Mouse (Mus musculus): ENCODE results near the gene Tgoln1.

The Tgoln1 gene

DNA sequence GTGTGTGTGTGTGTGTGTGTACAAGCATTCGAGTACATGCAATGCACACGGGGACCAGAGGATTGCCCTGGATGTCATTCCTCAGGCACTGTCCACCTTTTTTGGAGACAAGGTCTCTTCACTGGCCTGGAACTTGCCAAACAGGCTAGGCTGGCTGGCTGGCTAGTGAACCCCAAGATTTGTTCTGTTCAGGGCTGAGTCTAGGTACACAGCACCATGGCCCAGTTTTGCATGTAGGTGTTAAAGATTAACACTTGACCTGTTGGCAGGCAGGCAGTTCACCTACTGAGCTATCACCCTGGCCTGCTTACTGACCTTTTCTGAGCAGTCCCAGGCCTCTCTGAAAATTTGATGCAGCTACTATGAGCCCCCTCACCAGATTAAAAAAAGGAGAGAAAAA is 13.6 kb upstream of the Tgoln1 start:
- DNase-seq (ENCODE audit: low spot score) = no peak

GRCm38 (mm10) chr6:72627276-72627675 is 10.5 kb upstream of the Tgoln1 start:
- DNase-seq (ENCODE audit: low spot score) = no peak

- no peak for DNase-seq (ENCODE audit: low spot score)
Observed at GRCm38 (mm10) chr6:72626391-72626790, 9.6 kb upstream of the Tgoln1 start.

DNA sequence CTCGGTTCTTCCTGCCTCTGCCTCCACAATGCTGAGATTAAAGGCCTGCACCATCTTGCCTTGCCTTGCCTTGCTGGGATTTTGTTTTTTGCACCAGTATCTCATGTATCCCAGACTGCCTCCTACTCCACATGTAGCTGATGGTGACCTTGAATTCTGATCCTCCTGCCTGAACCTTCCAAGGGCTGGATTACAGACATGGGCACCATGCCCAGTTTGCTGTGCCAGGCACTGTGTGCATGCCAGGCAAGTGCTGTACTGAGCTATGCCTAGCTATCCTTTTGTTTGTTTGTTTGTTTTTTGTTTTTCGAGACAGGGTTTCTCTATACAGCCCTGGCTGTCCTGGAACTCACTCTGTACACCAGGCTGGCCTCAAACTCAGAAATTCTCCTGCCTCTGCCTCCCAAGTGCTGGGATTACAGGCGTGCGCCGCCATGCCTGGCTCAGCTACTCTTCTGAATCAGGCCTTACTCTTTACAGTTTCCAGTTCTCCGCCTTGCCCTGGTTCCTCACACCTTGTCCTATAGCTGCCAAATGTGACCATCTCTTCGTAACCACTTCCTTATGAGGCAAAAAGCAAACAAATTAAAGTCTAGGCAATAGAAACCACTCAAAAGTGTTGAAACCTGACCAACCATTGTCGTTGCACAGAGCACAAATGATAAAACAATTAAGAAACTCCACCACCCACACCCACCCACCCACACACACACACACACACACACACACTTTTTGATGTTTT is 7.0 kb upstream of the Tgoln1 start:
- no peak for DNase-seq (ENCODE audit: low spot score)

DNA sequence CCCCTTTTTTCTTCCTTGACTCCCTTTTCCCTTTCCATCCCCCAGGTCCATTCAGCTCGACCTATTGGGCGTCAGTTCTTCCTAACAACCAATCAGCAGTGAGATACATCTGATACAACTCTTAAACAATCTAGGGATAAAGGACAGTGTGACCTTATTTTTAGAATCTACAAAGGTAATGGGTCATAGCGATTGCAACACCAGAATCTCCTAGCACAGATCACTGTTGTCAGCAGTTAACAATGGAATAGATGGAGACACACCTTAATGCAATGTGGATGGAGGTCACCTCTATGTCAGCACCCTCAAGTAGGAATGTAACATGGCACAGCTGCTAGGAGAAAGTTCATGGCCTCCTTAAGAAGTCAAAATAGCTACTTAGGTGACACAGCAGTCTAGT is 6.1 kb upstream of the Tgoln1 start:
- DNase-seq (ENCODE audit: low spot score) = no peak

DNA sequence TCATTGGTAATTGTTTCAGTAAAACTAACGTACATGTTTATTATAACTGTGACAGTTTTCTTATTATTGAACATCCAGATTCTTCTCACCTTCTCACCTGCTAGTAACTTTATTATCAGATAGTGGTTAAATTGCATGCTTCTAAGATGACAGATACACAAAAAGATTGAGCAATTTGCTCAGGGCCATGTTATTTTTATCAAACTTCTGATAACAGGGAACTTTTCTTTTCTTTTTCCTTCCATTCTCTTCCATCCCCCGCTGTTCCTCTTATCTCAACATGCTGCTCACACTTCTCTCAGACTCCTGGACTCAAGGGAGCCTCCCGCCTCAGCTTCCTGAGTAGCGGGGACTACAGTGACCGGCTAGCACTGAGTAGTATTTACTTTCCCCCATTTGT is 4.1 kb upstream of the Tgoln1 start:
- DNase-seq (ENCODE audit: low spot score) = no peak

GRCm38 (mm10) chr6:72619734-72620532 is 3.1 kb upstream of the Tgoln1 start:
- DNase-seq (ENCODE audit: low spot score) = no peak

DNA sequence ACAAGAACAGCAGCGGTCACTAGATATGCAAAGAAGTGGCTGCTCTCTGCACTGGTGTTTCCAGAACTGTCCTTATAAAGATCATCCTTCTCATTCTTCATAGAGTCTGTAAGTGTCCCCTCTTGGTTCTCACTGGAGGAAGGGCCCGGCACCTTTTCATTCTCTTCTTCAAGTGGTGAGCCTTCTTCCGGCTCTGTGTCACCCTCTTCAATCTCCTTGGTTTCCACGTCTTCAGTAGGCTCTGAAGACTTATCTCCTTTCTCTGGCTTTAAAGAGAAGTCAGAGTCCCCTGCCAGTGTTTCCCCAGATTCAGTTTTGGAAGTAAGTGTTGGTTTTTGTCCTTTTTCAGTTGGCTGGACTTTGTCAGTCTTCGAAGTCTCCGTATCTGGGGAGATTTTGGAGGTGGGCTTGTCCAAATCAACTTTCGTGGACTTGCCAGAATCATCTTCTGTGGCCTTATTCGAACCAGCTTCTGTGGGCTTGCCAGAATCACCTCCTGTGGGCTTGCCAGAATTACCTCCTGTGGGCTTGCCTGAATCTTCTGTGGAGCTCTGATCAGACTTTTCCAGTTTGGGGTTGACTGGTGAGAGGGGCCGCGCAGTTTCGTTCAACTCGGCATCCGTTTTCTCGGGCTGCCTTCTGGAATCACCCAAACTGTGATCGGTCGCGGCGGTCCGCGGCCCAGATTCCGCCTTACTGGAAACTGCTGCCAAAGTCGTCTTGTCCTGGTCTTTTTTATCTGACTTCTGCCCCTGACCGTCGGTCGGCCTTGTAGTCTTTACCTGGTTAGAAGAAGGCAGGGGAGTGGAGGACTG is 1.0 kb downstream of the Tgoln1 start:
- no peak for DNase-seq (ENCODE audit: low spot score)

DNA sequence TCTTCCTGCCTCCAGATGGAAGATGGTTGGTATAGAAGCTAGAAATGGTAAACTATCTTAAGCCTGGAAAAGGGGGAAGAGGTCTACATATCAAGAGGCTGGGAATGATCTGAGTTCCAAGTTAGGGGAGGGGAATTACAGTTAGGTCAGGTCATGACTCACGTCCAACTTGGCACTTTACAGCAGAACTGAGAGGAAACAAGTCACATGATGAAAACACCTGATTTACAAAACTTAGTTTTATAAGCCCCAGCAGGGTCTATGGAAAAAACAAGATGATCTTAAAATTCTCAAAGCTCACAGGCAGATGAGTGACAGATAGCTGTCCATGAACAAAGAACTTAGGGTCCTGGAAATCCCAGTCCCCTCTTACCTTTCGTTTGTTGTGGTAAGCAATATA is 1.6 kb downstream of the Tgoln1 start:
- no peak for DNase-seq (ENCODE audit: low spot score)

GRCm38 (mm10) chr6:72610261-72610660 is 6.5 kb downstream of the Tgoln1 start:
- no peak for DNase-seq (ENCODE audit: low spot score)

GRCm38 (mm10) chr6:72608662-72609184 is 8.1 kb downstream of the Tgoln1 start:
- no peak for DNase-seq (ENCODE audit: low spot score)

DNA sequence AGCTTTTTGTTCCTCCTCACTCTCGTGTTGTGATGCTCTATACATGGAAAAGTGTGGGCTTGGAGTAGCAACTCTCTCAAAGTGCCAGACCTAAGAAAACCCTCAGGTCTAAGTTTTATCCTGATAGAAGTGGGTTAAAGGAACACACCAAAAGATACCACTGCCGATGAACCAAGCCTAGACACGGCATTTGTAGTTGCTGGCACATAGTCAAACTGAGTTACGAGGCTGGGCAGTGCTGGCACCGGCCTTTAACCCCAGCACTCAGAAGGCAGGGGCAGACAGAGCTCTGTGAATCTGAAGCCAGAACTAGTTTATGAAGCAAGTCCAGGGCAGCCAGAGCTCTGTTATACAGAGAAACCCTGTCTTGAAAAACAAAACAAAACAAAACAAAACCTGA is 9.1 kb downstream of the Tgoln1 start:
- DNase-seq (ENCODE audit: low spot score) = no peak

DNA sequence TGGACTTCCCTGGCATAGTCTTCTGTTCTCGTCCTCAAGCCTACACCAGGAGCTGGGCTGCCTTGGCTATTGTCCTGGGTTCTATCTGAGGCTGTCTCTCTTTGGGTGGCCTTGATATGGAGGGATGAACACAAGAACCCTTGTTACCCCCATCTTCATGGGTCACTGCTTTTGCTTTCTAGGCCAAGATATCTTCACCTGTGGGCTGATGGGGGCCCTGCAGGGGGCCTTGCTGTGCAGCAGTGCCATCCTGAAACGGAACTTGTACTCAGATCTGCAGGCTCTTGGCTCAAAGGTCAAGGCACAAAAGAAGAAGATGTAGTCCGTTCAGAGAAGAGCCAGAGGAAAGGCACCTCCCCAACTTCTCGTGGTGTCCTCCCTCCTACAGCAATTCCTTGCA is 9.7 kb downstream of the Tgoln1 start:
- DNase-seq (ENCODE audit: low spot score) = no peak

DNA sequence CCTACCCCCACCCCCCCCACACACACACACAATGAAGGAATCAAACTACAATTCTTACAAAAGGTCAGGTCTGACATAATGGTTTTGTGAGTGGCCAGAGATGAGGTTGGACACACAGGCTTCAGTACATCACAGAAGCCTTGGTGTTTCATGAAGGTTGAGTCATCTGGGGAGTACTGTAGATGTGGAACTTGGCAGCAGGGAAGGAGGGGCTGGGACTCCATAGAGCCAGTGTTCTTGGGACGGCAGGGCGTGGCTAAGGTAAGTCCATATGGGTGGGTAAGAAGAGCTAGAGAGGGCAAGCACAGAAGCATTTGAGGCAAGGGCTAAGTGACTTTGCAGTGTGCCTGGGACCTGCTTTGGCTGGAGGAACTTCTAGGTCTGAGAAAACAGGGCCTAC is 12.7 kb downstream of the Tgoln1 start:
- DNase-seq (ENCODE audit: low spot score) = no peak

DNA sequence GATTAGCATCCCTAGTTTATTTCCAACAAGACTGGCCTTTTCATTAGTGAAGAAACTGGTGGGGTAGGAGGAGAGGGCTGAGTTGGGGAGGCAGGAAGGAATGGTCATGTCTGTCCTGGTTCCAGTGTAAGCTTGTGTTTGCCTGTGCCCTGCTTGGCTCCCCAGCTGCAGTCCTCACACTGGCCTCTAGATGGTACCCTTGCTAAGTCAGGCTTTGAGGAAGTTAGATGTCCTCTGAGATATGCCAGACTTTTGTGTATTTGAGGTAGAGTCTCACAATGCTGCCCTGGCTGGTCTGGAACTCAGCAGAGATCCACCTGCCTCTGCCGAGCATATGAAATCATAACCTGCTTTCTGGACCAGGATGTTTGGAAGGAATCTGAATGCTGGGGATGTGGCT is 15.1 kb downstream of the Tgoln1 start:
- peak; percentile 67 for DNase-seq (ENCODE audit: low spot score)

- no peak for DNase-seq (ENCODE audit: low spot score)
Observed at GRCm38 (mm10) chr6:72600771-72601170, 16.0 kb downstream of the Tgoln1 start.

- DNase-seq (ENCODE audit: low spot score) = no peak
Observed at GRCm38 (mm10) chr6:72600216-72600615, 16.6 kb downstream of the Tgoln1 start.

GRCm38 (mm10) chr6:72598791-72599557 is 17.8 kb downstream of the Tgoln1 start:
- no peak for DNase-seq (ENCODE audit: low spot score)

GRCm38 (mm10) chr6:72597956-72598753 is 18.6 kb downstream of the Tgoln1 start, which contains the start of the genes Elmod3 and Retsat:
Gene Elmod3, minus strand, starts transcription at chr6:72598413.
Gene Retsat, plus strand, starts transcription at chr6:72598475.
- DNase-seq (ENCODE audit: low spot score) = peak; percentile 93

DNA sequence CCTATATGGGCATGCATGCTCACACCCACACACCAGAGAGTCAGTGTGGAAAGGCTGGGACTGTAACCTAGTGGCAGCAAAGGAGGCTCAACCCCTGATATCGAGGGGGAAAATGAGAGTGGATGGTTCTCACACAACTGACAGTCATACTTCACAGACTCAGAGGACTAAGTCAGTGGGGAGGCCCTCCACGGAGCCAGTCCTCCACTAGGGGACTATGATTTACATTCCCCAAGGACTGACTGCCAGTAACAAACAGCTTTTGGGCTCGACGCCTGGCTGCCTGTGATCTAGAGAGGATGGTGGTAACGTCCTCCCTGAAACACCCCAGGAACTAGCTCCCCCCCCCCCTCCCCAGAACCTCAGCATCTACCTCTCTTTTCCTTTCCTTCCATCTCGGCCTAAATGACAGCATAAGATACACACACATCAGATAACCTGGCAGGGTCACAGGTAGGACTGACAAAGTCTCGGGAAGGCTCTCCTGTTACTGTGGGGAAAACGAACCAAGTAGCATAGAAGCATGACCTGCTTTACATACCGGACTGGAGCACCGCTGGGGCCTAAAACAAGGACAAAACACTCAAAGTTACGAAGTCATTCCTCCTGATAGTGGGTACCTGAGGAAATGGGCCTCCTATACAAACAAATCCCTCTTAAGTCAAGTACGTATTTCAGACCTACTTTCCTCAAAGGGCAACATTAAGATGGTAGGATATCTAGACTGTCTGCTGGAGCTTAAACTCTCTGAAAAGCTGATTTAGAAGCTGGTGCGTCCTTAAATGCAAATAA is 19.5 kb downstream of the Tgoln1 start:
- DNase-seq (ENCODE audit: low spot score) = no peak
